Mouse (Mus musculus) erythroblast, embryonic 14.5 days (primary cell): Measurements from ENCODE around the gene Arhgap4.

ENCODE experiments used
- GATA1 ChIP-seq: IDR thresholded peaks from 2 replicates; pipeline ENCODE4 v1.6.1; 2012; ENCODE audit warnings: low read length, inconsistent platforms, mixed read lengths
- TAL1 ChIP-seq: IDR thresholded peaks from 3 replicates; pipeline ENCODE4 v1.6.1; 2012; ENCODE audit warnings: low read length, inconsistent platforms, mixed read lengths

DNA sequence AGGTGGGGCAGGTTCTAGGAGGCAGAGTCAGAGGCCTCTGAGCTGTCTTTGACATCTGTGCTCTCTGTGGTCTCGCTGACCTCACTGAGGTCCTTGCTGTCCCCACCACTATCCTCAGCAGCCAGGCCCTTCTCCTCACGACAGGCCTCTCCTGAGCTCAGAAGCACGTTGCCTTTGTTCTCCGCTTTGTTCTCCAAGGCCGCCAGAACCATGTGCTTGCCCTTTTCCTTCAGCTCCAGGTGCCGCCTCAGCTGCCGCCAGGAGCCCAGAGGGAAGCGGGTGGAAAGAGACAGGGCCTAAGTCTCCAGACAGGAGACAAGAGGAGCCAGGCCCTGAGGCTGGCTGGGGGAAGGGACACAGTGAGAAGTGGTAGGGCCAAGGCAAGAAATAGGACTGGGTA lies 4.7 kb downstream of the Arhgap4 start:
- TF ChIP-seq GATA1 (no peak), TAL1 (no peak)
